Mouse (Mus musculus): ENCODE results near the gene Rcor1. TPM values are rescaled to one million over a fixed set of nuclear protein-coding genes. Genes with fewer than 3 reads are reported as not detected.

Rcor1 gene
- polyA plus RNA-seq, 1 experiment from 2014 or later: 7.9 TPM

DNA sequence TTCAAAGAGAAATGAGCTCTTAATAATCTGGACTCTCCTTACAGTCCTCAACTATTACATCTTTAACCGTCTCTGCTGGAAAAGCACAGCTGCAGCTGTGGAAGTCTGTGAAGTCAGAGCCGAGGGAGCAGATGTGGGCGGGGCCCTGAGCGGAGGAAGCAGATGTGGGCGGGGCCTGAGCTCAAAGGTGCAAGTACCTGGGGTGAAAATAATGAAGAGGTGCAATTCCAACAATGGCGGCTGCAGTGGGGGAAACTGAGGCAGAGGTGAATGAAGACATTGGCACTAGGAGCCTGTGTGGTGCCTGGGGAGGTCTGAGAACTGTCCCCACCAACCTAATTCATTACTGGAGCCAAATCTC, 111.1 kb downstream of the Rcor1 start:
- peak; percentile 66 for ATAC-seq
- Histone ChIP-seq H3K36me3 (ENCODE audit: control insufficient read depth, insufficient read depth, low read length) (no peaks in the 10 kb centered on the region), H3K4me2 (ENCODE audit: low read depth, low read length) (0 out of 2 replicates have a peak overlapping the region, but pooled peaks have one; percentile 11), H3K9me3 (ENCODE audit: control insufficient read depth, low read length) (no peaks in the 10 kb centered on the region), H3K4me3 (ENCODE audit: low read length) (no peak overlapping the region), H3K9ac (ENCODE audit: low read depth, low read length) (no peak overlapping the region), H3K27ac (ENCODE audit: low read length) (no peak overlapping the region), H3K27me3 (replicated peaks; ENCODE audit: control insufficient read depth, insufficient read depth, low read length) (no peaks in the 10 kb centered on the region), H3K4me1 (ENCODE audit: control insufficient read depth, insufficient read depth, low read length) (peaks cover 15% of the 10 kb centered on the region; the same call in 1 of the 2 replicates)
- WGBS: 4% methylated on average over 6 of the region's 6 CpGs

DNA sequence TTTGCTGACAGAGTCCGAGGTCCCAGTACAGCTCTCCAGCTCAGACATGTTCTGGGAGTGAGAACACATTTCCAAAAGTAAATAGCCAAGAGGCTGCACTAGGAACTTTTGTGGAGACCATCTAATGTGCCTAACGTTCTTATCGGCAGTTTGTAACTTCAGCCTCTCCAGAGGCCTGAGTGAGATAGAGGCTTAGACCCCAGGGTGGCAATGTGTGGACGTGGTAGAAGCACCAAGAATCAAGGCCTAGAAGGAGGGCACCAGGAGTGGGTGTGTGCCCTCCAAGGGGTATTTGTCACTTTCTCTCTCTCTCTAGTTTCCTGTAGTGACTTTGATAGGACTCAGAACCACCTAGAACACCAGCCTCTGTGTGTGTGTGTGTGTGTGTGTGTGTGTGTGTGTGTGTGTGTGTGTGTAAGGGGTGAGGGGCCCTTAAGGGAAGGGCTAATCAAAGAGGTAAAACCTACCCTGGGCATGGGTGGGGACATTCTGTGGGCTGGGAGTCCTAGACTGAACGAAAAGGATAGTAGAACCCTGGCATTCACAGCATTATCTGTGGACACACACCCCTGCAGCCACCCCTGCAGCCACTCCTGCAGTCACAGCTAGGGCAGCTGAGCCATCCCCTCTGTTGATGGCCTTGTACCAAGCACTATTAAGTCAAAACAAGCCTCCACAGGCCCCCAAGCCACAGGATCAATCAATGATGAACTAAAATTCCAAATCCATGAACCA, 112.4 kb downstream of the Rcor1 start:
- Histone ChIP-seq H3K4me1 (ENCODE audit: control insufficient read depth, insufficient read depth, low read length) (peaks cover 15% of the 10 kb centered on the region; the same call in 1 of the 2 replicates), H3K4me2 (ENCODE audit: low read depth, low read length) (no peak overlapping the region), H3K4me3 (ENCODE audit: low read length) (no peak overlapping the region), H3K27ac (ENCODE audit: low read length) (no peak overlapping the region), H3K9me3 (ENCODE audit: control insufficient read depth, low read length) (no peaks in the 10 kb centered on the region), H3K9ac (ENCODE audit: low read depth, low read length) (no peak overlapping the region), H3K36me3 (ENCODE audit: control insufficient read depth, insufficient read depth, low read length) (no peaks in the 10 kb centered on the region), H3K27me3 (replicated peaks; ENCODE audit: control insufficient read depth, insufficient read depth, low read length) (no peaks in the 10 kb centered on the region)
- no peak for ATAC-seq
- WGBS: 87% methylated on average over 5 of the region's 5 CpGs

DNA sequence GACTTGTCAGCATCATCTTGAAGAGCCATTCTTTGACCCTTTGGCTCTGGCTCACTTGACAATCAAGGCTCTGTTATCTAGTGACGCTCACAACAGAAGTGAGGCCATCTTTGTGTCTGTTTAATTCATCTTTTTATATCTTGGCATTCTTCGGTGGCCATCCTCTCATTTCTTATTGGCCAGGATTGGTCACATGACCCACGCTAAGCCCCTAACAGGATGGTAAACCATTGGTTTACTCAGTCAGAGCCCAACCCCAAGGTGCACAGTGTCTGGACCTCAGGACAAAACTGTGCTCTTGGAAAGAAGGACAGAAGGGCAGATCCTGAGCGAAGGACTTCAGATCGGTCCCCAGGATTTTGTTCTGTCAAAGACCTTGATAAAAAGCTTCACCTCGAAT, 113.4 kb downstream of the Rcor1 start:
- no peaks in the 10 kb centered on the region for H3K36me3 ChIP-seq (ENCODE audit: control insufficient read depth, insufficient read depth, low read length)
- no peak overlapping the region for H3K4me3 ChIP-seq (ENCODE audit: low read length)
- 85% methylated on average over 6 of the region's 6 CpGs for WGBS
- H3K27me3 ChIP-seq (replicated peaks; ENCODE audit: control insufficient read depth, insufficient read depth, low read length): no peaks in the 10 kb centered on the region
- H3K9ac ChIP-seq (ENCODE audit: low read depth, low read length): no peak overlapping the region
- peaks cover 15% of the 10 kb centered on the region; the same call in 1 of the 2 replicates for H3K4me1 ChIP-seq (ENCODE audit: control insufficient read depth, insufficient read depth, low read length)
- no peaks in the 10 kb centered on the region for H3K9me3 ChIP-seq (ENCODE audit: control insufficient read depth, low read length)
- H3K4me2 ChIP-seq (ENCODE audit: low read depth, low read length): no peak overlapping the region
- no peak for ATAC-seq
- H3K27ac ChIP-seq (ENCODE audit: low read length): no peak overlapping the region

DNA sequence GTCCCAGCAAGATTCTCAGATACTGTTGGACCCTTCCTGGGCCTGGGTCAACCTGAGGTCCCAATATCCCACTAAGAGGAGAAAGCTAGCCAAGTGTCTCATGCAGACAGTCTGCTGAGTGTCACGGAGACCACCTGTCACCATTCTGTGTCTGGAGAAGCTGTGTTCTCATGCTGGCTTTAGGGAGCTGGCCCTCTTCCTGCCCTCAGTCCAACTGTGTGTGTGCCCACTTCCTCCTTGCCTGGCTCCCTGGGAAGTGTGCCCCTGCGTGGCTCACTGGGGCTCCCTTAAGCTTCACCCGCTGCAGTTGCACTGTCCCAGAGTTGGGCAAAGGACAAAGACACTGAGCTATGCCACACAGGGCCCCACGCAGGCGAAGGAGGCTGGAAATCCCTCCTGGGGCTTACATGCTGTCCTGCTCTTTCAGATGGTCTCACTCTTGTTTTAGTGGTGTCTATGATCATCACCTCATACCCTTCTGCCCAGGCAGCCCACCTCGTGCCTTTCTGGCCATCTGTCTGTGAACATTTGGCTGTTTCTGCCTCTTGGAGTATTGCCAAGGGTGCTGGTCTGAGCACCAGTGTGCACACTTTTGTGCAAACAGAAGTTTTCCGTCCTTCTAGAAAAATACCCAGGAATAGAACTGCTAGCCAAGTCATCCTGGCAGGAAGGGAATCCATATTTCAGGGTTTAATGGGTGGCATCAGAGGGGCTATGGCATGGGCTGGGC, 114.0 kb downstream of the Rcor1 start:
- no peak overlapping the region for H3K27ac ChIP-seq (ENCODE audit: low read length)
- H3K36me3 ChIP-seq (ENCODE audit: control insufficient read depth, insufficient read depth, low read length): no peaks in the 10 kb centered on the region
- no peak overlapping the region for H3K9ac ChIP-seq (ENCODE audit: low read depth, low read length)
- no peak for ATAC-seq
- 73% methylated on average over 7 of the region's 7 CpGs for WGBS
- peaks cover 15% of the 10 kb centered on the region; the same call in 1 of the 2 replicates for H3K4me1 ChIP-seq (ENCODE audit: control insufficient read depth, insufficient read depth, low read length)
- H3K9me3 ChIP-seq (ENCODE audit: control insufficient read depth, low read length): no peaks in the 10 kb centered on the region
- H3K4me2 ChIP-seq (ENCODE audit: low read depth, low read length): no peak overlapping the region
- no peaks in the 10 kb centered on the region; the same call in 1 of the 2 replicates for H3K27me3 ChIP-seq (replicated peaks; ENCODE audit: control insufficient read depth, insufficient read depth, low read length)
- no peak overlapping the region for H3K4me3 ChIP-seq (ENCODE audit: low read length)

DNA sequence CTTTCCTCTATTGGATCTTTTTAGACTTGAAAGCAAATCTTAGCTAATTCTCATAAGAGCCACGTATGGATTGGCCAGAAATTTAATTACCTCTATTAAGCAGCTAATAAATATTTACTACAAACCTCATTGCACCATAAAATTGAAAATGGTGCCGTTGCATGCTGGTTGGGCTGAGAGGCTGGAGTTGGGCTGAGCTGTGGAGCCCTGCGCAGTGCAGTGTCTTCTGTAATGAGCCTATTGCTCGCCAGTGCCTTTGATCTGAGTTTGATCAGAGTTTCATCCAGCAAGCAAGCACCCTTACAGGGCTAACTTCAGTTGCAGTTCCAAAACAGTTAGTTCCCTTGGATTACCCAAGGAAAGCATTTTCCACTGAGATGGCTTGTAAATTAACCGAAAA, 114.8 kb downstream of the Rcor1 start:
- Histone ChIP-seq H3K9ac (ENCODE audit: low read depth, low read length) (no peak overlapping the region), H3K4me1 (ENCODE audit: control insufficient read depth, insufficient read depth, low read length) (peaks cover 12% of the 10 kb centered on the region; the same call in 1 of the 2 replicates), H3K9me3 (ENCODE audit: control insufficient read depth, low read length) (no peaks in the 10 kb centered on the region), H3K27me3 (replicated peaks; ENCODE audit: control insufficient read depth, insufficient read depth, low read length) (no peaks in the 10 kb centered on the region; the same call in 1 of the 2 replicates), H3K4me3 (ENCODE audit: low read length) (no peak overlapping the region), H3K4me2 (ENCODE audit: low read depth, low read length) (no peak overlapping the region), H3K36me3 (ENCODE audit: control insufficient read depth, insufficient read depth, low read length) (no peaks in the 10 kb centered on the region), H3K27ac (ENCODE audit: low read length) (no peak overlapping the region)
- ATAC-seq: no peak
- 56% methylated on average over 5 of the region's 5 CpGs for WGBS

DNA sequence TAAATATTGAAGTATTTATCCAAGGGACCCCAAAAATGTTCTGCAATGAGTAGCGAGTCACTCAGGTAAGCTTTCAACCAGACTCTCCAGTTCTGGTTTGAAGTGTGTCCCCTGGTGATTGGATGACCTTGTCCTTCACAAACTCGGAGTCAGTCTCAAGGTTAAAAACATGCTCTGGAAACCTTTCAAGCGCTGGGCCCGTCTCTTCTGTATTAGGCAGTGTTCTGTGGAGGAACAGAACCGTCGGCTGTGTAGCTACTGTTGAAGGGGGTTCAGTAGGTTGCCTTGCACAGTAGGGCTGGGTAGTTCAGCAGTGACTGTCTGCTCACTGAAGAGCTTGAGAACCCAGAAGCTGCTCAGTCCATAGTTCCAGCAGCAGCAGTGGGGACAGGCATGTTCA, 115.5 kb downstream of the Rcor1 start:
- Histone ChIP-seq H3K4me2 (ENCODE audit: low read depth, low read length) (no peak overlapping the region), H3K36me3 (ENCODE audit: control insufficient read depth, insufficient read depth, low read length) (no peaks in the 10 kb centered on the region), H3K9me3 (ENCODE audit: control insufficient read depth, low read length) (no peaks in the 10 kb centered on the region), H3K27me3 (replicated peaks; ENCODE audit: control insufficient read depth, insufficient read depth, low read length) (no peaks in the 10 kb centered on the region; the same call in 1 of the 2 replicates), H3K4me3 (ENCODE audit: low read length) (no peak overlapping the region), H3K4me1 (ENCODE audit: control insufficient read depth, insufficient read depth, low read length) (peaks cover 9% of the 10 kb centered on the region), H3K9ac (ENCODE audit: low read depth, low read length) (no peak overlapping the region), H3K27ac (ENCODE audit: low read length) (no peak overlapping the region)
- ATAC-seq: no peak
- WGBS: 94% methylated on average over 6 of the region's 6 CpGs

DNA sequence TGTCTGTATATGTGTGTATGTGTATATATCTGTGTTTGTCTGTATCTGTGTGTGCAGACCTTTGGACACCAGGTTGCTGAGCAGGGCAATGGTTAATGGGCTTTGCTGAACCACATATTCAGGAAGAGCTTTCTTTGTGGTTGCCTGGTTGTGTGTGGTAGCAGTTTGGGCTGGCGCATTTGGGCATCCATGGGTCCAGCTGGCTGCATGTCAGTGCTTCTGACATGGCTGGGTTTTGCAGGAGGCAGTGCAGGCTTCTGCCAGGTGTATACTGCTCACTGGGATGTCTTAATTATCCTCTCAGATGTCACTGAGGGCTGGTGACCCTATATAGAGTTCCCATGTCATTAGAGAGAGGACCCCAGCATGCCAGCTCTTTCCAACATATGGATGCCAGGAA, 116.6 kb downstream of the Rcor1 start:
- Histone ChIP-seq H3K4me2 (ENCODE audit: low read depth, low read length) (no peak overlapping the region), H3K9ac (ENCODE audit: low read depth, low read length) (no peak overlapping the region), H3K27ac (ENCODE audit: low read length) (no peak overlapping the region), H3K36me3 (ENCODE audit: control insufficient read depth, insufficient read depth, low read length) (no peaks in the 10 kb centered on the region), H3K9me3 (ENCODE audit: control insufficient read depth, low read length) (no peaks in the 10 kb centered on the region), H3K27me3 (replicated peaks; ENCODE audit: control insufficient read depth, insufficient read depth, low read length) (no peaks in the 10 kb centered on the region; the same call in 1 of the 2 replicates), H3K4me3 (ENCODE audit: low read length) (no peak overlapping the region), H3K4me1 (ENCODE audit: control insufficient read depth, insufficient read depth, low read length) (peaks cover 14% of the 10 kb centered on the region)
- WGBS: 91% methylated on average over 1 of the region's 1 CpGs
- ATAC-seq: no peak

DNA sequence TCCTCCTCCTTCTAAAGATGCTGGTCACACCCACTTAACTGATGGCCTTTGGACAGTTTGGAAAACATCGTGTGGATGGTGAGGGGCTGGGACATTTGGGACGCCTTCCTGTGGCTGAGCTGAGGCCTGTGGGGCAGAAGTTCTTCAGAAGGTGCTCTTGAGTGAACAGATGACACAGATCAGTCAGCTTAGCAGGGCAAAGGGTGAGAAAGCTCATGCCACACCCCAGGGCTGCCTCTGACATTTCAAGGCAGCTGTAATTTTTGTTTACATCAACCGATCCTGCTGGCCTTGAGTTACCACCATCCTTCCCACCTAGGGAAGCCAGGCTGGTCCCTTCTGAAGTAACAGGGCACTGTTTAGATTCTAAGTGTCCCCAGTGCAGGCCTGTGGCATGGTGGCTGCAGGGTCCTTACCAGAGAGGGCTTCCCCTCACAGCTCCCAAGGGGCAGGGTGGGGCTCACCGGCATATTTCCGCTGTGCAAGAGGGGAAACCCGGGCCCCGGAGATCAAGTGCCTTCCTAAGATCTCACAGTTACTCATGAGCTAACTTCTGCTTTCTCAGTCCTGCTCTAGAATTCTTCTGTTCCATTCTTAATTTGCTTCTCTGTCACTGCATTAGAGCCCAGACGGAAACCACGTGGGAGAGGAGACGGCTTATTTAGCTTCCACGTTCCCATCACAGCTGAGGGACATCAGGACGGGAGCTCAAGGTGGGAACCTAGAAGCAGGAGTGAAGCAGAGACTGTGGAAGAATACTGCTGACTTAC, 120.7 kb downstream of the Rcor1 start:
- no peaks in the 10 kb centered on the region for H3K9me3 ChIP-seq (ENCODE audit: control insufficient read depth, low read length)
- no peaks in the 10 kb centered on the region for H3K36me3 ChIP-seq (ENCODE audit: control insufficient read depth, insufficient read depth, low read length)
- H3K27ac ChIP-seq (ENCODE audit: low read length): 0 out of 2 replicates have a peak overlapping the region, but pooled peaks have one; percentile 8
- peaks cover 23% of the 10 kb centered on the region for H3K4me1 ChIP-seq (ENCODE audit: control insufficient read depth, insufficient read depth, low read length)
- 35% methylated on average over 12 of the region's 12 CpGs for WGBS
- H3K27me3 ChIP-seq (replicated peaks; ENCODE audit: control insufficient read depth, insufficient read depth, low read length): no peaks in the 10 kb centered on the region; the same call in 1 of the 2 replicates
- H3K4me3 ChIP-seq (ENCODE audit: low read length): no peak overlapping the region
- no peak overlapping the region for H3K9ac ChIP-seq (ENCODE audit: low read depth, low read length)
- peak; percentile 31; the same call in 1 of the 2 replicates for ATAC-seq
- no peak overlapping the region; the same call in 1 of the 2 replicates for H3K4me2 ChIP-seq (ENCODE audit: low read depth, low read length)

DNA sequence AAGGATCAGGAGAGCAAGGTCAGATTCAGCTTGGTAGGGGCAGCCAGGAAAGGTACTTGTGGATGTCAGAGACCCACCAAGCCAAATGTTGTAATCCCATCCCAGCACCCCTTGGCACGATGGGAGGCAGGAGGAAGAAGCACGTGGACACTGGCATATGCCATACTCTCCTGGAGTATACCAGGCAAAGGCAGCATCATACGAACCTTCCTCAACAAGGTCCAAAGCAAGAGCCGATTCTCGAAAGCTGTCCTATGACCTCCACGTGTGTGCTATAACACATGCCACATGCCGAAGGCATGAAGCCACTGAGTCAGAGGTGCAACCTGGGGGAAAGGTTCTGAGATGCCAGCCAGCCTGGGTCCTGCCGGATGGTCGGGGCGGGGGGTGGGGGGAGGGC, 121.7 kb downstream of the Rcor1 start:
- WGBS: 89% methylated on average over 10 of the region's 10 CpGs
- Histone ChIP-seq H3K36me3 (ENCODE audit: control insufficient read depth, insufficient read depth, low read length) (no peaks in the 10 kb centered on the region), H3K4me3 (ENCODE audit: low read length) (no peak overlapping the region), H3K4me1 (ENCODE audit: control insufficient read depth, insufficient read depth, low read length) (peaks cover 27% of the 10 kb centered on the region), H3K4me2 (ENCODE audit: low read depth, low read length) (no peak overlapping the region), H3K9ac (ENCODE audit: low read depth, low read length) (no peak overlapping the region), H3K27me3 (replicated peaks; ENCODE audit: control insufficient read depth, insufficient read depth, low read length) (no peaks in the 10 kb centered on the region; the same call in 1 of the 2 replicates), H3K27ac (ENCODE audit: low read length) (no peak overlapping the region), H3K9me3 (ENCODE audit: control insufficient read depth, low read length) (no peaks in the 10 kb centered on the region)
- no peak for ATAC-seq
